Mouse (Mus musculus): Measurements from ENCODE around the gene Xylt1. TPM values are rescaled to one million over a fixed set of nuclear protein-coding genes. Genes with fewer than 3 reads are reported as not detected.

Gene Xylt1
- total RNA-seq, 2 experiments from 2014 or later: 1.8 to 2.4 TPM

- no peak for DNase-seq
Measured at GRCm38 (mm10) chr7:117616277-117616676, 235.5 kb downstream of the Xylt1 start.

DNA sequence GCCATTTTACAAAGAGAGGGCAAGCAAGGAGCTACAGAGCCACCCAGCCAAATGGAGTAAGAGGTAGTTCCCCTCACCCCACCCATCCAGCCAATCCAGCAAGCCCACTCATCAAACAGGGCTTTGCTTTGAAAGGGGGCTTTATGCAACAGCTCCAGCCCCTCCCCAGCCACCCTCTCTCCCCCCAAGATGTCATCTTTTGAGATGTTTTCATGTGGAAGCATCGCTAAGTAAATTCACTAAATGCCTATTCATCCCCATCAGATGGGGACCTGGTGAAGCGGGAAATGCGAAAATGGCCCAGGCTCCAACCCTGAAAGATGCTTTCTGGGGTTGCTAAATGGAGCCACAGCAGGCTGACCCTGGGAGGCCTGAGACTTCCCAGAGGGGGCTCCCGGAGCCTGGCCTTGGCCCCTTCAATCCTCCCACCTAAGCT is 238.0 kb downstream of the Xylt1 start:
- DNase-seq: no peak

DNA sequence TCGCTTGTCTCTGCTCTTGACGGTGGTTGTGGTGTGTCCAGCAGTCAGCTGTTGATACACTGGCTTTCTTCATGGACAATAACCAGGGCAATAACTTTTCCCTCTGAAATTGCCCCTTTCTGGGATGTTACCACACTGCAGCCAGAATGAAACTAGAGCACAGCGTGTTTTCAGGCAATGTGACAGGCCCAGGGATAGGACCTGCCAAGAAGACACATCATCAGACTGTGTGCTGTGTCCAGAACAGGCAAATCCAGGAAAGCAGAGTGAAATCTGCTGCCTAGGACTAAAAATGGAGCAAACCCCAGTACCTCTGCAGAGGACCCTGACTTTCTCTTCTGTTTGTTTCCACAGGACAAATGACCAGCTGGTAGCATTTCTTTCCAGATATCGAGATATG is 240.8 kb downstream of the Xylt1 start:
- no peak for DNase-seq

- DNase-seq: peak in 1 of 2 experiments; percentile 73
Measured at GRCm38 (mm10) chr7:117622769-117623168, 242.0 kb downstream of the Xylt1 start.

- no peak for DNase-seq
Measured at GRCm38 (mm10) chr7:117628791-117629190, 248.0 kb downstream of the Xylt1 start.

- peak; percentile 17 to 24 for DNase-seq
Measured at GRCm38 (mm10) chr7:117630657-117631056, 249.9 kb downstream of the Xylt1 start.

DNA sequence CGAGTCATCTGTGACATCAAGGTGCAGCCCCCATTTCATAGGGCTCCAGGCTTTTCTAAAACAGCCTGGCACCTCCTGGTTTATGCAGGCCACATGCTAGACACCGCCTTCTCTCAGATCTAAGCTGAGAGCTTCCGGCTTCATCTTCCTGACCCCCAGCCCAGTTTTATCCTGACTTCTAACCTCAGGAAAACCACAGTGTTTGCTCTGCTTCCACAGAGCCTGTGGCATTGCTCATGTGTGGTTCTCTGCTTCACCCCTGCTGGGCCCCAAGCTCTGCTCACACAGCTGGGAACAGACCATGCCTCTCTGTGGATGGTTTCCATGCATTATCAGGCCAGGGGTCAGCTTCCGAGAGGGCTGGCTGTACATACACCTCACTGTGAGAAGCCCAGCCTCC is 254.8 kb downstream of the Xylt1 start:
- no peak for DNase-seq

- DNase-seq: no peak
Measured at GRCm38 (mm10) chr7:117636713-117637112, 255.9 kb downstream of the Xylt1 start.

DNA sequence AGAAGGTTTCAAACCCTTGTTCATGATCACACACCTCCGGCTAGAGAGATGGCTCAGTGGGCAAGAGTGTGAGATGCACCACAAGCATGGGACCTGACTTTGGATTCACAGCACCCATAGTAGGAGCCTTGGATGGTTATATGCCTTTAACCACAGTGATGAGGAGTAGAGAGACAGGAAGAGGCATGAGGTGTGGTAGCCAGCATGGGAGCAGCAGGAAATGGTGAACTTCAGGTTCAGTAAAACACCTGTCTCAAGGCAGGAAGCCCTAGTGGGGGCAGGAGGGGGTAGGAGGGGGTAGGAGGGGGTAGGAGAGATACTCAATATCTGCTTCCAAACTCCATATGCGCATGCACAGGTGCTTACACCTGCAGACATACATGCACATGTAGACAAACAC is 257.2 kb downstream of the Xylt1 start:
- no peak for DNase-seq

DNA sequence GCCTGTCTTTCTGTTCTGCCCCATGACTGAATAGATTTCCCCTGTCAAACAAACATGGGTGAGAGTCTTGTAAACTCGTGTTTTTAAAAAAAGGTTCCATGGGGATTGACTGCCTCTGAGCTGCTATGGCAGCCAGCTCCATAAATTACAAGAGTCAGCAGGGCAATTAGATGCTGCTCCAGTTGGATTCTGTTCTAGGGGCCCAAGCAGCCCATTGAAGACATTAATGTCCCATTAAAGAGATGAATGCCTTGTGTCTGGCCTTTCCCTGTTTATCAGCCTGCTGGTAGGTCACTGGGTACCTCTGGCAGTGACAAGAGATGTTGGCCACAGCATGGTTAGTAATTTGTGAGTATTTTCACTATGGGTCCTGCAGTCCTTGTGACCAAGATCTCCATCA is 271.9 kb downstream of the Xylt1 start:
- no peak for DNase-seq

GRCm38 (mm10) chr7:117655732-117656131 is 275.0 kb downstream of the Xylt1 start:
- DNase-seq: no peak

GRCm38 (mm10) chr7:117658180-117658579 is 277.4 kb downstream of the Xylt1 start:
- DNase-seq: no peak

DNA sequence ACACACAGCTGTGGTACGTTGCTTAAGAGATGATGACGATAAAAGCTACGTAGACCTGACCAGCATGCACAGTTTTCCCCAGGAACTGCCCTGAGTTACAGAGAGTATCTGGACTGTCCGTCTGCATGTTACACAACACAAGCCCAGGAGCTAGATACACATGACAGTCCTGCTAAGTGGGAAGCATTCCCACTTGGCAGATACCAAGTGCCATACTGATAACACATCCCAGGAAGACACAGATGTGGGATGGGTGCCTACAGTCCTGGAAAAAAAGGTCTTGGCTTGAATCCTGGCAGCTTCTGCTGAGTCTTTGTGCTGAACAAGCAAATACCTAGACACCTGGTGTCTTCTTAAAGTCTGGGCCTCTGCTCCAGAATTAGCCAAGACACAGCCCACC is 278.0 kb downstream of the Xylt1 start:
- no peak for DNase-seq

DNA sequence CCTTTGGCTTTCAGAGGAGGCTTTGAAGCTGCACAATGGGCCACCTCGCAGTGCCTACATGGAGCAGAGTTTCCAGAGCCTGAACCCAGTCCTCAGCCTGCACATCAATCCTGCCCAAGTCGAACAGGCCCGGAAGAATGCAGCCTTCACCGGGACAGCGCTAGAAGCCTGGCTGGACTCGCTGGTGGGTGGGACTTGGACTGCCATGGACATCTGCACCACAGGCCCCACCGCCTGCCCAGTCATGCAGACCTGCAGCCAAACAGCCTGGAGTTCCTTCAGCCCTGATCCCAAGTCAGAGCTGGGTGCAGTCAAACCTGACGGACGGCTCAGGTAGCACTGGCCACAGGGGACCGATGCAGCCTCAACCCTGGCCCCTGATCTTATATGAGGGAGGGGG is 286.5 kb downstream of the Xylt1 start:
- no peak for DNase-seq

DNA sequence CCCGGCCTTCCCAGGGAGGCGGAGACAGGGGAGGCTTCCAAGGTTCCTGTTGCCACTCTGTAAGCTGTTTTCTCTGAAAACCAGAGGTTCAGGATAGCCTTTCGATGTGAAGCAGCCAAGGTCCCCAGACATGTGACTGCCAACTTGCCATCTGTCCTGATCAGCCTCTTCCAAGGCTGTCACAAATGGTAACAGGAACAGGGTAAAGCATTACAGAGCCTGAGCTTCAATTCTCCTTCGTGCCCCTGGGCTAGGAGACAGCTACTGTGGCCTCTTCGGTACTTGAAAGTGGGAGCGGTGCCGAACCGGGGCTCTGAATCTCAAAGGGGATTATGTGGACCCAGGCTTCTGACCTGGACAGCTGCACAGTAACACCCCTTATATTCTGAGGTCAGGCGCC is 287.4 kb downstream of the Xylt1 start:
- DNase-seq: no peak

GRCm38 (mm10) chr7:117672121-117672591 is 291.4 kb downstream of the Xylt1 start:
- no peak for DNase-seq

- DNase-seq: no peak
Measured at GRCm38 (mm10) chr7:117686120-117686996, 305.6 kb downstream of the Xylt1 start.

DNA sequence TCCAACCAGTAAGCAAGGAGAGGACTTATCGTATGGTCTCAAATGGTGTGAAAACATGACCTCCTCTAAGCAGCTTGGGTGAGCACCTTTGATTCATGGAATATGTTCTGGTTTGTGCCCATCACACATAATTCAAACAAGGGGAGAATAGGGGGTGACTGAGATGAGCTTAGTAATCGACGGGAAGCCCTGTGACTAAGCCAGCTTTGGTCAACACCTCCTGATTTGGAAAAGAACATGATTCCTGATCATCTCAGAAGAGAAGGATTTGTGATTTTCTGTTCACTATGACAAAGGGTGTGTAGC is 306.2 kb downstream of the Xylt1 start:
- no peak for DNase-seq

DNA sequence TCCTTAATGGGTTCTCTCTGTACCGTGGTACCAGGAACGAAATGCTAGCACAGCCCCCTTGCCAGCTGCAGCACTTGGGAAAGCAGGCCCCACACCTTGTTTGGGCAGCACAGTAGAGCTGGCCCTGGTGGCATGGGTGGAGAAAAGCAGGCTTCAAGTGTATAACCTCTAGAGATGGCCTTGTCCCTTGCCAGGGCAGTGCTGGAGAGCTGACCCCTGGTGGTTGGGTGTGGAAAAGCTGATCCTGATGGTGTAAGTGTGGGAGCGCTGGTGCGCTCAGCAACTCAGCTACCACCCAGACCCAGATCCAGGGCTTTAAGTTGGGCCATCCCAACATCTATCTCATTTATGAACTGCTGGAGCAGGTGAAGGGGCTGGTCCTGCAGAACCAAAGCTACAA is 314.8 kb downstream of the Xylt1 start:
- peak in 1 of 2 experiments; percentile 7 for DNase-seq

GRCm38 (mm10) chr7:117697681-117698080 is 316.9 kb downstream of the Xylt1 start:
- DNase-seq: no peak

- no peak for DNase-seq
Measured at GRCm38 (mm10) chr7:117698551-117699114, 317.9 kb downstream of the Xylt1 start.

- no peak for DNase-seq
Measured at GRCm38 (mm10) chr7:117699343-117699985, 318.7 kb downstream of the Xylt1 start.

DNA sequence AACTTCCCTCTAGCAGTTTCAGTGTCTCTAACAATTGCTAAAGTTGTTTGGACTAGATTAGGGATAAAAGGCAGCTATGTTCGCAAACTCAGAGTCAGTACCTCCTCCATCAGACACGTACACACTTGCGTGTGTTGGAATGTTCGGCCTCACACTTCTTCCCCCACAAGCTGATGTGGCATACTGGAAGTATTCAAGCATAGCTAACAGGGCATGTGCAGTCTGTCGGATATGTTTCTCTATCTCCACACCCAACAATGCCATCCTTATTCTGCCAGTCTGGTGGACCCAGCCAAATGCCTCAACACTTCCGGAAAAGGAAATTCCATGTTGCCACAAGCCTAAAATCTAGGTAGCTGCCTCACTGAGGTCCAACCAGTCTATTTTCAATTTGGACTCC is 319.3 kb downstream of the Xylt1 start:
- DNase-seq: no peak

Measured in heart, adult 18-20 months (tissue).